Mouse (Mus musculus): ENCODE results near the gene Man1c1. TPM values are rescaled to one million over a fixed set of nuclear protein-coding genes. Genes with fewer than 3 reads are reported as not detected.
A peak's percentile ranks its signal among the peaks of the same experiment; 100 is the strongest.

Gene Man1c1
- polyA plus RNA-seq, 1 experiment from 2014 or later = 5.1 TPM

DNA sequence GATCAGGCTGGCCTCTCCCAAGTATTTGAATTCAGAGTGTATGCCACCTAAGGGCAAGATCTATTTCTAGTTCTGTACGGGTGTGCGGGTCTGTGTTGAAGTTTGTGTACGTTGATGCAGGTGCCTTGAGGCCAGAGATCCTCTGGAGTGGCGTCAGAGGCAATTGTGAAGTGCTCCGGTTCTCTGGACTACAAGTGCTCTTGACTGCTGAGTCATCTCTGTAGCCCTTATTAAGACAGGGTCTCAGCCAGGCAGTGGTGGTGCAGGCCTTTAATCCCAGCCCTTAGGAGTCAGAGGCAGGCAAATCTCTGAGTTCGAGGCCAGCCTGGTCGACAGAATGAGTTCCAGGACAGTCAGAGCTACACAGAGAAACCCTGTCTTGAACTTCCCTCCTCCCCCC, 188.5 kb downstream of the Man1c1 start:
- no peak overlapping the region for H3K4me2 ChIP-seq
- no peak for ATAC-seq (replicated peaks; ENCODE audit: insufficient number of reproducible peaks, insufficient read depth, low FRiP score, low read depth)
- H3K4me3 ChIP-seq = no peak overlapping the region
- peak overlapping the region; percentile 97 for H3K27ac ChIP-seq
- H3K9me3 ChIP-seq (replicated peaks) = no peaks in the 10 kb centered on the region
- no peak overlapping the region for H3K9ac ChIP-seq
- 44% methylated on average over 7 of the region's 7 CpGs for WGBS
- H3K36me3 ChIP-seq = no peaks in the 10 kb centered on the region; the same call in 1 of the 2 replicates
- H3K27me3 ChIP-seq = no peaks in the 10 kb centered on the region
- peaks cover 57% of the 10 kb centered on the region for H3K4me1 ChIP-seq (replicated peaks)

DNA sequence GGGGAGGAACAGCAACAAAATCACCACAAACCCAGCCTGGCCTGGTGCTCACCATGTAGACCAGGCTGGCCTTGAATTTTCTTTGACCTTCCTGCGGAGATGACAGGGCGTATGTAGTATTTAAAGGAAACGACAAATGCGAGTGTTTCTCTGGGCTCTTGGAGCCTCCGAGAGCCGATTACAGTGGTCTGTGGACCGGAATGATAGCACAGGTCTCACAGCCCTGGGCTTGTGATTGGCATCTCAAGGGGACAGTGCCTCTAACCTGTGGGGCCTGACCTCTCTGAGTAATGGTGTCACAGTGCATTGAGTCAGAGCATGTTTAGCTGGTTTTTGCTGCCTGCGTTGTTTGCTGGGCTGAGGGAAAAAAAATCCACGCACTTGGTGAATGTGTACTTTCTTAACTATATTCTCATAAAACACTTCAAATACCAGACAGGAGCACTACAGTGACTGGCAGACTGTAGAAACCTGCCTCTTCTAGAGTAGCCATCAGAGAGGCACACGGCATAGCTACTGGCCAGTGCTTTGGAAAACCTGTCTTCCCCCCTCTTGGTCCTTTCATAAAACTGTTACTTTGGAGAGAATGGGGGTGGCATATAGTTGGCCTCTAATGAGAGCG, 189.7 kb downstream of the Man1c1 start:
- H3K9ac ChIP-seq = no peak overlapping the region

DNA sequence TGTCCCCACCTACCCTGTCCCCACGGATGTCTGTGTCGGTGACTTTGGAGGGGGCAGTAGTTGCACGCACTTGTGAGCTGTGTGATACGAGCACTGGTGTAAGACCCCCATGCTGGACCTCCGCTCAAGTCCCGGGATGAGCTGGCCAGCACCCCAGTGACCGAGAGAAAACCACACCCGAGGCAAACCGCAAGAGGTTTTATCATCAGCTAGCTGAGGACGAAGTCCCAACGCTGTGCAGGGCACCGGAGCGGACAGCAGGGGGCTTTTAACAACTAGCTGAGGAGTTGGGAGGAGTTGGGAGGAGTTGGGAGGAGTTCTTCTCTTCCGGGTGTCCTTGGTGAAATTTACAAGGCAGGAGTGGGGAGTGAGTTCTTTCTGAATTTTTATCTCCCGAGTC, 191.3 kb downstream of the Man1c1 start:
- H3K27me3 ChIP-seq = no peaks in the 10 kb centered on the region
- peaks cover 52% of the 10 kb centered on the region for H3K4me1 ChIP-seq (replicated peaks)
- no peaks in the 10 kb centered on the region for H3K36me3 ChIP-seq
- peak overlapping the region; percentile 29 for H3K4me3 ChIP-seq
- ATAC-seq (replicated peaks; ENCODE audit: insufficient number of reproducible peaks, insufficient read depth, low FRiP score, low read depth) = no peak
- H3K9ac ChIP-seq = no peak overlapping the region
- H3K4me2 ChIP-seq = peak overlapping the region; percentile 53
- peak overlapping the region; percentile 68; the same call in 1 of the 2 replicates for H3K27ac ChIP-seq
- H3K9me3 ChIP-seq (replicated peaks) = no peaks in the 10 kb centered on the region
- 13% methylated on average over 15 of the region's 15 CpGs for WGBS

More for the DNA sequence above, 189.7 kb downstream of the Man1c1 start:
- no peaks in the 10 kb centered on the region for H3K9me3 ChIP-seq (replicated peaks)
- no peak for ATAC-seq (replicated peaks; ENCODE audit: insufficient number of reproducible peaks, insufficient read depth, low FRiP score, low read depth)
- H3K4me2 ChIP-seq = no peak overlapping the region
- peaks cover 60% of the 10 kb centered on the region for H3K4me1 ChIP-seq (replicated peaks)
- WGBS = 85% methylated on average over 11 of the region's 11 CpGs
- no peaks in the 10 kb centered on the region for H3K36me3 ChIP-seq
- no peaks in the 10 kb centered on the region for H3K27me3 ChIP-seq
- H3K27ac ChIP-seq = no peak overlapping the region
- no peak overlapping the region for H3K4me3 ChIP-seq

DNA sequence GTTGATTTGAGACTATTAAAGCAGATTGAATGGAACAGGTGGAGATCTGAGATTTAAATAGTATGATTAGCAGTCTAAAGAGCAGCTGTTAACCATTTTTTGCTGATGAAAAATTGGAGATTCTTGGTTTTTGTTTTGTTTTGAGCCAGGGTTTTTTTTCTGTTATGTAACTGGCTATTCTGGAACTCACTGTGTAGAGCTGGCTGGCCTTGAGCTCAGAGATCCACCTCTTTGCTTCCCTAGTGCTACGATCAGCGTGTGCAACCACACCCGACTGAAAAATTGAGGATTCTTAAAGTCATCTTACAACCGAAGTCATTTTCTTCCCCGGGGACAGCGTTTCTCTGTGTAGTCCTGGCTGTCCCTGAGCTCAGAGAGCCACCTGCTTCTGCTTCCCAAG, 192.4 kb downstream of the Man1c1 start:
- H3K4me2 ChIP-seq = peak overlapping the region; percentile 97
- peak overlapping the region; percentile 75 for H3K4me3 ChIP-seq
- no peak overlapping the region for H3K27ac ChIP-seq
- H3K9ac ChIP-seq = peak overlapping the region; percentile 70; the same call in 1 of the 2 replicates
- H3K36me3 ChIP-seq = no peaks in the 10 kb centered on the region
- WGBS = 65% methylated on average over 6 of the region's 6 CpGs
- ATAC-seq (replicated peaks; ENCODE audit: insufficient number of reproducible peaks, insufficient read depth, low FRiP score, low read depth) = no peak
- peaks cover 41% of the 10 kb centered on the region for H3K4me1 ChIP-seq (replicated peaks)
- no peaks in the 10 kb centered on the region for H3K27me3 ChIP-seq
- no peaks in the 10 kb centered on the region for H3K9me3 ChIP-seq (replicated peaks)

Small RNAs within 50 kb of the gene (microRNA-seq; reads per million reads assigned to microRNA genes)
- not detected for gene Mir6403

Other genes with a start within 250 kb of the Man1c1 start
- 947 and 956 TPM in 2 replicates for gene Stmn1, start 236.0 kb downstream of the Man1c1 start, polyA plus RNA-seq (2015; fragmentation: Nextera tagmentation; extraction: Ambion mirVana)
- 11.7 and 11.9 TPM in 2 replicates for gene Paqr7, start 207.6 kb downstream of the Man1c1 start, polyA plus RNA-seq (2015; fragmentation: Nextera tagmentation; extraction: Ambion mirVana)
- 7.3 and 7.9 TPM in 2 replicates for gene Aunip, start 193.3 kb downstream of the Man1c1 start, polyA plus RNA-seq (2015; fragmentation: Nextera tagmentation; extraction: Ambion mirVana)
- gene Mtfr1l, start 168.9 kb downstream of the Man1c1 start, polyA plus RNA-seq (2015; fragmentation: Nextera tagmentation; extraction: Ambion mirVana) = 147 and 152 TPM in 2 replicates
- 30.8 and 42.0 TPM in 2 replicates for gene Selenon, start 152.1 kb downstream of the Man1c1 start, polyA plus RNA-seq (2015; fragmentation: Nextera tagmentation; extraction: Ambion mirVana)
- gene Ldlrap1, start 63.7 kb upstream of the Man1c1 start, polyA plus RNA-seq (2015; fragmentation: Nextera tagmentation; extraction: Ambion mirVana) = 11.6 and 16.0 TPM in 2 replicates
- gene Maco1, start 149.1 kb upstream of the Man1c1 start, polyA plus RNA-seq (2015; fragmentation: Nextera tagmentation; extraction: Ambion mirVana) = 22.0 and 25.5 TPM in 2 replicates
- gene Rhd, start 160.2 kb upstream of the Man1c1 start, polyA plus RNA-seq (2015; fragmentation: Nextera tagmentation; extraction: Ambion mirVana) = 5.4 and 8.9 TPM in 2 replicates
- 142 TPM in 2 replicates for gene Tmem50a, start 210.7 kb upstream of the Man1c1 start, polyA plus RNA-seq (2015; fragmentation: Nextera tagmentation; extraction: Ambion mirVana)
- 366 and 379 TPM in 2 replicates for gene Rsrp1, start 219.3 kb upstream of the Man1c1 start, polyA plus RNA-seq (2015; fragmentation: Nextera tagmentation; extraction: Ambion mirVana)
- gene Syf2, start 226.6 kb upstream of the Man1c1 start, polyA plus RNA-seq (2015; fragmentation: Nextera tagmentation; extraction: Ambion mirVana) = 52.6 and 57.6 TPM in 2 replicates

All from heart, embryonic 15.5 days (tissue).